Mouse (Mus musculus) forebrain, embryonic 10.5 days (tissue): ENCODE data around the gene Alg12. TPM values are rescaled to one million over a fixed set of nuclear protein-coding genes. Genes with fewer than 3 reads are reported as not detected.

ENCODE experiments used
- DNase-seq: peaks from one replicate; pipeline ENCODE4 v3.0.0-alpha.2; 2017; ENCODE audit warnings: low spot score; ENCODE audit errors: extremely low spot score
- H3K27ac ChIP-seq: fragments of 300-500 bp; sonication (generic); 2 replicates; pipeline ENCODE4 v1.5.1; 2016; ENCODE audit warnings: mild to moderate bottlenecking
- H3K27me3 ChIP-seq: fragments of 300-500 bp; sonication (generic); 2 replicates; pipeline ENCODE4 v1.6.1; 2016; ENCODE audit warnings: mild to moderate bottlenecking; ENCODE audit not compliant: poor library complexity, severe bottlenecking
- H3K36me3 ChIP-seq: fragments of 300-500 bp; sonication (generic); replicated peaks from 2 replicates; pipeline ENCODE4 v1.6.1; 2016; ENCODE audit warnings: mild to moderate bottlenecking, moderate library complexity
- H3K4me1 ChIP-seq: fragments of 300-500 bp; sonication (generic); 2 replicates; pipeline ENCODE4 v1.6.1; 2016
- H3K4me3 ChIP-seq: fragments of 300-500 bp; sonication (generic); 2 replicates; pipeline ENCODE4 v1.5.1; 2016; ENCODE audit warnings: mild to moderate bottlenecking, moderate library complexity
- H3K9me3 ChIP-seq: fragments of 300-500 bp; sonication (generic); 2 replicates; pipeline ENCODE4 v1.6.1; 2016; ENCODE audit warnings: mild to moderate bottlenecking, moderate library complexity
- WGBS: fragments of 180-500 bp; shearing (Covaris S2); methylation state at CpG from one replicate; pipeline ENCODE4 v1.1.7; 2016; 5-methylcytosine and 5-hydroxymethylcytosine counted together
- polyA plus RNA-seq: library from polyadenylated mRNA; unstranded; fragments of >200 nt; fragmentation: Nextera tagmentation; extraction: Ambion mirVana; gene quantifications from 2 replicates; pipeline ENCODE4 v1.2.1, GENCODE M21; 2016

The Alg12 gene
- polyA plus RNA-seq = 10.6 and 11.4 TPM in 2 replicates

GRCm38 (mm10) chr15:88819026-88819905 is at the start of gene Alg12, which contains the start of gene Creld2:
TSS of gene Alg12 (minus strand) at chr15:88819318.
TSS of gene Creld2 (plus strand) at chr15:88819646.
- H3K36me3 ChIP-seq = peaks cover 54% of the 10 kb centered on the region
- DNase-seq = peak; percentile 100
- peaks cover 23% of the 10 kb centered on the region for H3K4me1 ChIP-seq
- no peaks in the 10 kb centered on the region for H3K9me3 ChIP-seq
- H3K4me3 ChIP-seq = peak within 1 kb of the TSS; percentile 96
- peak within 1 kb of the TSS; percentile 90 for H3K27ac ChIP-seq
- WGBS = under 1% methylated on average over 88 of the region's 88 CpGs
- no peaks in the 10 kb centered on the region for H3K27me3 ChIP-seq

- no peak overlapping the region; the same call in 1 of the 2 replicates for H3K4me3 ChIP-seq
- DNase-seq = no peak
- H3K36me3 ChIP-seq = peaks cover 47% of the 10 kb centered on the region
- H3K9me3 ChIP-seq = no peaks in the 10 kb centered on the region; the same call in 1 of the 2 replicates
- no peaks in the 10 kb centered on the region for H3K27me3 ChIP-seq
- peaks cover 54% of the 10 kb centered on the region for H3K4me1 ChIP-seq
- 78% methylated on average over 6 of the region's 6 CpGs for WGBS
- H3K27ac ChIP-seq = peak overlapping the region; percentile 59
These were observed 49.1 kb upstream of the Alg12 start for GRCm38 (mm10) chr15:88868024-88868742.

- peaks cover 47% of the 10 kb centered on the region for H3K36me3 ChIP-seq
- H3K4me3 ChIP-seq = no peak overlapping the region
- WGBS = 31% methylated on average over 5 of the region's 5 CpGs
- H3K4me1 ChIP-seq = peaks cover 61% of the 10 kb centered on the region
- DNase-seq = no peak
- H3K9me3 ChIP-seq = no peaks in the 10 kb centered on the region; the same call in 1 of the 2 replicates
- H3K27me3 ChIP-seq = no peaks in the 10 kb centered on the region
- peak overlapping the region; percentile 59 for H3K27ac ChIP-seq
These were observed 48.4 kb upstream of the Alg12 start for GRCm38 (mm10) chr15:88867368-88868023.

- DNase-seq = no peak
- Histone ChIP-seq H3K4me3 (no peak overlapping the region), H3K27ac (peak overlapping the region; percentile 59), H3K4me1 (peaks cover 63% of the 10 kb centered on the region), H3K36me3 (peaks cover 47% of the 10 kb centered on the region), H3K9me3 (no peaks in the 10 kb centered on the region; the same call in 1 of the 2 replicates), H3K27me3 (no peaks in the 10 kb centered on the region)
- 55% methylated on average over 7 of the region's 7 CpGs for WGBS
These were observed 47.8 kb upstream of the Alg12 start for GRCm38 (mm10) chr15:88866934-88867356.

GRCm38 (mm10) chr15:88865888-88866695 is 47.0 kb upstream of the Alg12 start:
- Histone ChIP-seq H3K36me3 (peaks cover 47% of the 10 kb centered on the region), H3K4me1 (peaks cover 70% of the 10 kb centered on the region), H3K27ac (0 out of 2 replicates have a peak overlapping the region, but pooled peaks have one; percentile 59), H3K9me3 (no peaks in the 10 kb centered on the region; the same call in 1 of the 2 replicates), H3K27me3 (peaks cover 3% of the 10 kb centered on the region), H3K4me3 (peak overlapping the region; percentile 6; the same call in 1 of the 2 replicates)
- 83% methylated on average over 4 of the region's 4 CpGs for WGBS
- no peak for DNase-seq

GRCm38 (mm10) chr15:88865061-88865460 is 45.9 kb upstream of the Alg12 start:
- Histone ChIP-seq H3K27me3 (peaks cover 8% of the 10 kb centered on the region), H3K4me1 (peaks cover 74% of the 10 kb centered on the region), H3K27ac (no peak overlapping the region), H3K36me3 (peaks cover 47% of the 10 kb centered on the region), H3K4me3 (peak overlapping the region; percentile 69), H3K9me3 (no peaks in the 10 kb centered on the region; the same call in 1 of the 2 replicates)
- WGBS = 95% methylated on average over 14 of the region's 14 CpGs
- DNase-seq = no peak

- Histone ChIP-seq H3K27me3 (peaks cover 8% of the 10 kb centered on the region), H3K4me3 (peak overlapping the region; percentile 69), H3K9me3 (no peaks in the 10 kb centered on the region; the same call in 1 of the 2 replicates), H3K4me1 (peaks cover 74% of the 10 kb centered on the region), H3K27ac (peak overlapping the region; percentile 96), H3K36me3 (peaks cover 47% of the 10 kb centered on the region)
- no peak for DNase-seq
- WGBS = 54% methylated on average over 22 of the region's 22 CpGs
These were observed 45.3 kb upstream of the Alg12 start for GRCm38 (mm10) chr15:88864270-88865030.

GRCm38 (mm10) chr15:88863695-88864231 is 44.6 kb upstream of the Alg12 start:
- DNase-seq = peak; percentile 84
- Histone ChIP-seq H3K27ac (peak overlapping the region; percentile 96), H3K4me1 (peaks cover 74% of the 10 kb centered on the region), H3K9me3 (no peaks in the 10 kb centered on the region; the same call in 1 of the 2 replicates), H3K27me3 (peaks cover 8% of the 10 kb centered on the region), H3K4me3 (peak overlapping the region; percentile 69), H3K36me3 (peaks cover 47% of the 10 kb centered on the region)
- under 1% methylated on average over 35 of the region's 39 CpGs for WGBS

GRCm38 (mm10) chr15:88862881-88863694 is 44.0 kb upstream of the Alg12 start:
- H3K4me1 ChIP-seq = peaks cover 69% of the 10 kb centered on the region
- peak; percentile 58 for DNase-seq
- H3K36me3 ChIP-seq = peaks cover 41% of the 10 kb centered on the region
- WGBS = under 1% methylated on average over 98 of the region's 98 CpGs
- H3K27ac ChIP-seq = peak overlapping the region; percentile 96
- peak overlapping the region; percentile 69 for H3K4me3 ChIP-seq
- no peaks in the 10 kb centered on the region for H3K9me3 ChIP-seq
- H3K27me3 ChIP-seq = peaks cover 8% of the 10 kb centered on the region
